Mouse (Mus musculus): ENCODE measurements around the gene Arhgef12. TPM values are rescaled to one million over a fixed set of nuclear protein-coding genes. Genes with fewer than 3 reads are reported as not detected.

Arhgef12 gene
- polyA plus RNA-seq (2015; fragmentation: Illumina TruSeq; extraction: RNeasy Lipid Tissue Mini Kit (QIAGEN cat#74804); ENCODE audit: insufficient read depth, low replicate concordance): 28.3 TPM

DNA sequence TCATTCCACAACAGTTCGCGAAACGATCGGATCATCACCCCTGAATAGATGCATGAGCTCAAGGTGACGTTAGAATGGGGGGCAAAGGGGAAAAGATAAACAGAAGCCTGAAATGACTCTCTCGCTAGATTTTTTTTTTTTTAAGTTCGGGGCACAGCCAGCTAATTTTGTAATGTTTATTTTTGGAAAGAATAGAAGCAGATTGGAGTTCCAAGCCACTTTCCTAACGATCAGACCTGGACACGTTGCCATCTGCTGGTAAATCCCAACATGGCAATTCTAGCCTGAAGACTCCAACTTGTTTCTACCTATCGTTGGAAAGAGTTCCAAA, at the start of gene Arhgef12:
Gene Arhgef12, minus strand, starts transcription at position 53 of the 331 bp plus-strand sequence.

DNA sequence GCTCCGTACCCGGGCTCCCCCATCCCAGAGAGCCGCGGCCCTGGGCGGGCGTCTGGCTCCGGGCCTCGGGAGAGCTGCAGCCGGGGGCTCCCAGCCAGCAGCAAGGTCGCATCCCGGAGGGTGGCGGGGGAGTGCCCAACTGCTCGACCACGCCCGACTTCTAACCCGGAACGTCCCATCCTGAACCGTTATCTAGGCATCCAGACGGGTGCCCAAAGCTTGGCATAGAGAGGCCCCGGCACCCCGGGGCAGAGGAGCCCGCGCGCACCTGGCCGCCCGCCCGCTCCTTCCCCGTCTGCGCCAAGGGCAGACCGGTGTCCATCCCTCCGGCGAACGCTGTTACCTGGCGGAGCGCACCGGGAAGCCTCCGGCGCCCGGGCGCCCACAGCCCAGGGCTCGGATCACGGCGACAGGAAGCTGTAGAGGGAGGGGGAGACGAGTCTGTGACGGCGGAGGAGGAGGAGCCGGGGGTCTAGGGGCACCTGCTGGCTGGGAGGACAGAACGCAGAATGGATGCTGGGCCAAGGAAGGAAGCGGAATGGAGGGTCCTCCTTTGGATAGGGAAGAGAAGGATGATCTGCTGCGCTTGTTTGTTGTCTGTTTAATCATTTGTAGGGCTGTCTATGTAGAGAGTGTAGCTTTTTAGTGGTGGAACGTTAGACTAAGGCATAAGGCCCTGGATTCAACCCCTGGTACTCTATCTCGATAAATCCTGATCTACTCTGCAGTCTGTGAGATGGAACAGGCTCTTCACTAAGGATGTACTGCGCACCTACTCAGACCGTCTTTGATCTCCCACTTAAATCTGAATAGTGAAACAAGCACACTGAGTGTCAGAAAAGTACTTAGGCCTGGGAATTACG, 9.3 kb upstream of the Arhgef12 start, which contains the start of gene Tmem136:
Gene Tmem136, minus strand, starts transcription at position 437 of the 863 bp plus-strand sequence.

GRCm38 (mm10) chr9:42943781-42944535, 163.1 kb downstream of the Arhgef12 start, which contains the start of gene Grik4:
Gene Grik4, minus strand, starts transcription at chr9:42944493.

Other genes with a start within 250 kb of the Arhgef12 start
- 0.17 TPM for gene Grik4, start 162.7 kb downstream of the Arhgef12 start, polyA plus RNA-seq (2015; fragmentation: Illumina TruSeq; extraction: RNeasy Lipid Tissue Mini Kit (QIAGEN cat#74804); ENCODE audit: insufficient read depth, low replicate concordance)
- gene Tmem136, start 9.3 kb upstream of the Arhgef12 start, polyA plus RNA-seq (2015; fragmentation: Illumina TruSeq; extraction: RNeasy Lipid Tissue Mini Kit (QIAGEN cat#74804); ENCODE audit: insufficient read depth, low replicate concordance): 2.0 TPM
- gene Pou2f3, start 103.1 kb upstream of the Arhgef12 start, polyA plus RNA-seq (2015; fragmentation: Illumina TruSeq; extraction: RNeasy Lipid Tissue Mini Kit (QIAGEN cat#74804); ENCODE audit: insufficient read depth, low replicate concordance): 0.08 TPM
- gene Oaf, start 132.7 kb upstream of the Arhgef12 start, polyA plus RNA-seq (2015; fragmentation: Illumina TruSeq; extraction: RNeasy Lipid Tissue Mini Kit (QIAGEN cat#74804); ENCODE audit: insufficient read depth, low replicate concordance): 3.1 TPM
- gene Trim29, start 203.6 kb upstream of the Arhgef12 start, polyA plus RNA-seq (2015; fragmentation: Illumina TruSeq; extraction: RNeasy Lipid Tissue Mini Kit (QIAGEN cat#74804); ENCODE audit: insufficient read depth, low replicate concordance): not detected

Data from spleen, adult 10 weeks (tissue).